16 mouse cellular contexts compared by ENCODE assay signal in genomic region chr5:120135337-120135736, GRCm38 (mm10). TPM values are rescaled to one million over a fixed set of nuclear protein-coding genes. Genes with fewer than 3 reads are reported as not detected.
DNase-seq lines count a peak whose midpoint lies in the region; ATAC-seq lines count a peak whose summit lies in the region.
"Had no signal": no experiment of that assay in that cellular context is flagged by ENCODE, and none has a peak within 500 bp of the region (broad histone marks: within the 10 kb centered on the region; RNA-seq: fewer than 3 reads in every experiment).

No protein-coding gene starts in this region.

- peaks cover 49% of the 10 kb centered on the region for H3K36me3 ChIP-seq in heart, embryonic 13.5 days
- peaks cover 22% of the 10 kb centered on the region for H3K36me3 ChIP-seq in midbrain, embryonic 13.5 days
- no peaks in the 10 kb centered on the region for H3K36me3 ChIP-seq in midbrain, embryonic 15.5 days (replicated peaks)
- peaks cover 38% of the 10 kb centered on the region for H3K36me3 ChIP-seq in liver, embryonic 15.5 days (replicated peaks)

- peak overlapping the region; percentile 21; the same call in 1 of the 2 replicates for H3K27ac ChIP-seq in heart, embryonic 13.5 days (replicated peaks)
- peak overlapping the region; percentile 79; the same call in 1 of the 2 replicates for H3K27ac ChIP-seq in midbrain, embryonic 13.5 days
- no peak overlapping the region for H3K27ac ChIP-seq in midbrain, embryonic 15.5 days
- H3K27ac ChIP-seq in liver, embryonic 15.5 days (replicated peaks), result peak overlapping the region; percentile 89
- H3K27ac ChIP-seq: heart, embryonic 15.5 days had no signal

- ATAC-seq in heart, embryonic 13.5 days (ENCODE audit: extremely low read depth, insufficient number of reproducible peaks, low FRiP score, low TSS enrichment), result no peak
- no peak for ATAC-seq in midbrain, embryonic 13.5 days
- ATAC-seq in midbrain, embryonic 15.5 days (replicated peaks), result no peak
- no peak for ATAC-seq in liver, embryonic 15.5 days (ENCODE audit: insufficient read depth)
- ATAC-seq: forebrain, embryonic 16.5 days had no signal

- no peak overlapping the region for H3K4me3 ChIP-seq in heart, embryonic 13.5 days
- no peak overlapping the region for H3K4me3 ChIP-seq in midbrain, embryonic 13.5 days (replicated peaks)
- H3K4me3 ChIP-seq in midbrain, embryonic 15.5 days, result no peak overlapping the region
- H3K4me3 ChIP-seq in liver, embryonic 15.5 days (replicated peaks), result 0 out of 2 replicates have a peak overlapping the region, but pooled peaks have one; percentile 43
- H3K4me3 ChIP-seq: heart, embryonic 15.5 days; limb, embryonic 10.5 days had no signal

- peak overlapping the region; percentile 45 for H3K4me2 ChIP-seq in heart, embryonic 13.5 days
- no peak overlapping the region for H3K4me2 ChIP-seq in midbrain, embryonic 13.5 days (replicated peaks)
- H3K4me2 ChIP-seq in midbrain, embryonic 15.5 days, result no peak overlapping the region
- peak overlapping the region; percentile 79 for H3K4me2 ChIP-seq in liver, embryonic 15.5 days
- H3K4me2 ChIP-seq: heart, embryonic 15.5 days; hindbrain, embryonic 14.5 days had no signal

- DNase-seq in heart, adult 11 months, result no peak
- peak; percentile 35 for DNase-seq in liver
- DNase-seq in thymus, postnatal 14 days, result no peak
- DNase-seq: adrenal gland, adult 2 months; cerebellum, adult 8-10 months; lung, adult 18-20 months; lung, postnatal 14 days; right cerebral cortex, postnatal 14 days had no signal

- no peaks in the 10 kb centered on the region for H3K9me3 ChIP-seq in heart, embryonic 13.5 days
- no peaks in the 10 kb centered on the region for H3K9me3 ChIP-seq in midbrain, embryonic 13.5 days
- H3K9me3 ChIP-seq in midbrain, embryonic 15.5 days, result no peaks in the 10 kb centered on the region
- H3K9me3 ChIP-seq in liver, embryonic 15.5 days (replicated peaks), result no peaks in the 10 kb centered on the region
- H3K9me3 ChIP-seq: heart, embryonic 15.5 days; limb, embryonic 10.5 days had no signal

- peaks cover 45% of the 10 kb centered on the region for H3K4me1 ChIP-seq in heart, embryonic 13.5 days
- peaks cover 18% of the 10 kb centered on the region for H3K4me1 ChIP-seq in midbrain, embryonic 13.5 days (replicated peaks)
- peaks cover 11% of the 10 kb centered on the region for H3K4me1 ChIP-seq in midbrain, embryonic 15.5 days
- peaks cover 89% of the 10 kb centered on the region for H3K4me1 ChIP-seq in liver, embryonic 15.5 days (replicated peaks)

- 77% methylated on average over 14 of the region's 14 CpGs for WGBS in heart, embryonic 13.5 days
- 93% methylated on average over 14 of the region's 14 CpGs for WGBS in midbrain, embryonic 13.5 days
- WGBS in midbrain, embryonic 15.5 days, result 95% methylated on average over 14 of the region's 14 CpGs
- WGBS in liver, embryonic 15.5 days (ENCODE audit: insufficient replicate concordance), result 73% methylated on average over 14 of the region's 14 CpGs

- H3K27me3 ChIP-seq in heart, embryonic 13.5 days (replicated peaks), result no peaks in the 10 kb centered on the region
- no peaks in the 10 kb centered on the region for H3K27me3 ChIP-seq in midbrain, embryonic 13.5 days
- no peaks in the 10 kb centered on the region for H3K27me3 ChIP-seq in midbrain, embryonic 15.5 days (replicated peaks)
- no peaks in the 10 kb centered on the region for H3K27me3 ChIP-seq in liver, embryonic 15.5 days
- H3K27me3 ChIP-seq: heart, embryonic 15.5 days had no signal

- 0 out of 2 replicates have a peak overlapping the region, but pooled peaks have one; percentile 8 for H3K9ac ChIP-seq in heart, embryonic 13.5 days
- H3K9ac ChIP-seq in midbrain, embryonic 13.5 days (replicated peaks), result no peak overlapping the region
- no peak overlapping the region for H3K9ac ChIP-seq in midbrain, embryonic 15.5 days
- H3K9ac ChIP-seq in liver, embryonic 15.5 days, result peak overlapping the region; percentile 60
- H3K9ac ChIP-seq: heart, embryonic 15.5 days had no signal

RNA-seq across cellular contexts. Expression of gene Rbm19, which starts 19.1 kb away (rescaled TPM):
- polyA plus RNA-seq in heart, embryonic 13.5 days (2015; fragmentation: Nextera tagmentation; extraction: Ambion mirVana), result 14.6 and 16.8 TPM in 2 replicates
- 18.8 and 19.1 TPM in 2 replicates for polyA plus RNA-seq in midbrain, embryonic 13.5 days (2015; fragmentation: Nextera tagmentation; extraction: Ambion mirVana)
- 18.8 and 22.2 TPM in 2 replicates for polyA plus RNA-seq in midbrain, embryonic 15.5 days (2015; fragmentation: Nextera tagmentation; extraction: Ambion mirVana)
- 9.2 and 10.9 TPM in 2 replicates for polyA plus RNA-seq in liver, embryonic 15.5 days (2015; fragmentation: Nextera tagmentation; extraction: Ambion mirVana)

Comparison
In these comparisons a context has a peak if more than half of its experiments do, and no peak if none do; other contexts are left out.
1. H3K4me2 ChIP-seq: peak in heart, embryonic 13.5 days (single experiment) and liver, embryonic 15.5 days (single experiment); none in midbrain, embryonic 13.5 days (single experiment) and midbrain, embryonic 15.5 days (single experiment).
2. H3K9ac ChIP-seq: peak in heart, embryonic 13.5 days (single experiment) and liver, embryonic 15.5 days (single experiment); none in midbrain, embryonic 13.5 days (single experiment) and midbrain, embryonic 15.5 days (single experiment).